Mouse (Mus musculus) embryonic facial prominence, embryonic 15.5 days (tissue): ENCODE results near the gene Mrpl58. TPM values are rescaled to one million over a fixed set of nuclear protein-coding genes. Genes with fewer than 3 reads are reported as not detected.

Experiments used
- ATAC-seq: fragments of 200-750 bp; cut with Nextera tagmentation; 2 replicates; pipeline ENCODE4 v1.8.0; 2017; ENCODE audit warnings: low read depth, moderate TSS enrichment; ENCODE audit not compliant: insufficient number of reproducible peaks, low FRiP score, low TSS enrichment
- H3K27ac ChIP-seq: fragments of 300-500 bp; sonication (generic); replicated peaks from 2 replicates; pipeline ENCODE4 v1.5.1; 2015; ENCODE audit warnings: mild to moderate bottlenecking, inconsistent platforms
- H3K27me3 ChIP-seq: fragments of 300-500 bp; sonication (generic); 2 replicates; pipeline ENCODE4 v1.6.1; 2015; ENCODE audit warnings: inconsistent platforms
- H3K36me3 ChIP-seq: fragments of 300-500 bp; sonication (generic); 2 replicates; pipeline ENCODE4 v1.6.1; 2015; ENCODE audit warnings: mild to moderate bottlenecking, inconsistent platforms
- H3K4me1 ChIP-seq: fragments of 300-500 bp; sonication (generic); 2 replicates; pipeline ENCODE4 v1.6.1; 2015; ENCODE audit warnings: inconsistent platforms
- H3K4me2 ChIP-seq: fragments of 300-500 bp; sonication (generic); replicated peaks from 2 replicates; pipeline ENCODE4 v1.6.1; 2015; ENCODE audit warnings: mild to moderate bottlenecking, inconsistent platforms
- H3K4me3 ChIP-seq: fragments of 300-500 bp; sonication (generic); replicated peaks from 2 replicates; pipeline ENCODE4 v1.5.1; 2015; ENCODE audit warnings: mild to moderate bottlenecking, inconsistent platforms
- H3K9ac ChIP-seq: fragments of 300-500 bp; sonication (generic); 2 replicates; pipeline ENCODE4 v1.6.1; 2015; ENCODE audit warnings: inconsistent platforms
- H3K9me3 ChIP-seq: fragments of 300-500 bp; sonication (generic); replicated peaks from 2 replicates; pipeline ENCODE4 v1.6.1; 2016; ENCODE audit warnings: inconsistent platforms
- WGBS: fragments of 180-500 bp; shearing (Covaris S2); methylation state at CpG from one replicate; pipeline ENCODE4 v1.1.7; 2015; 5-methylcytosine and 5-hydroxymethylcytosine counted together
- polyA plus RNA-seq: library from polyadenylated mRNA; unstranded; fragments of >200 nt; fragmentation: Nextera tagmentation; extraction: Ambion mirVana; gene quantifications from 2 replicates; pipeline ENCODE4 v1.2.1, GENCODE M21; 2015

The Mrpl58 gene
- polyA plus RNA-seq, 1 experiment from 2014 or later = 169 TPM

DNA sequence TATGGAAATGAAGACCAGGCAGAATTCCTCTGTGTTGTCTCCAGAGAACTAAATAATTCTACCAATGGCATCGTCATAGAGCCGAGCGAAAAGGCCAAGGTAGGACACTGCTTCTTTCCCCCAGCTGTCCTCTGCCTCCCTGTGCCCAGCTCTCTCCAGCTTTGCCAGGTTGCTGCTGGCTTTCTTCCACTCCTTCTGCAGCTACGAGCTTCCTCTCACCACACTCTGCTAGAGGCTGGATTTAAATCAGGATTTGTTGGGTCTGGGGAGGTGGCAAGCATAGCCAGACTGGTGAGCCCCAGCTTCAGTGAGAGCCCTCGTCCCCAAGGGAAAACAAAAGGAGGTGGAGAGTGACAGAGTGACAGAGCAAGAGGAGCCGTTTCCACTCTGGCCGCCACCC is 25.8 kb downstream of the Mrpl58 start:
- Histone ChIP-seq H3K4me2 (no peak overlapping the region), H3K4me1 (peaks cover 10% of the 10 kb centered on the region; the same call in 1 of the 2 replicates), H3K36me3 (peaks cover 61% of the 10 kb centered on the region), H3K4me3 (no peak overlapping the region), H3K9ac (no peak overlapping the region), H3K9me3 (no peaks in the 10 kb centered on the region), H3K27me3 (no peaks in the 10 kb centered on the region), H3K27ac (no peak overlapping the region)
- 88% methylated on average over 7 of the region's 7 CpGs for WGBS
- no peak for ATAC-seq

GRCm38 (mm10) chr11:115430561-115430960 is 27.0 kb downstream of the Mrpl58 start:
- peaks cover 50% of the 10 kb centered on the region for H3K36me3 ChIP-seq
- no peak overlapping the region for H3K27ac ChIP-seq
- H3K9me3 ChIP-seq = no peaks in the 10 kb centered on the region
- H3K4me1 ChIP-seq = peaks cover 15% of the 10 kb centered on the region
- no peak for ATAC-seq
- WGBS = 80% methylated on average over 6 of the region's 6 CpGs
- H3K4me2 ChIP-seq = no peak overlapping the region
- no peak overlapping the region for H3K4me3 ChIP-seq
- H3K27me3 ChIP-seq = no peaks in the 10 kb centered on the region
- H3K9ac ChIP-seq = no peak overlapping the region

DNA sequence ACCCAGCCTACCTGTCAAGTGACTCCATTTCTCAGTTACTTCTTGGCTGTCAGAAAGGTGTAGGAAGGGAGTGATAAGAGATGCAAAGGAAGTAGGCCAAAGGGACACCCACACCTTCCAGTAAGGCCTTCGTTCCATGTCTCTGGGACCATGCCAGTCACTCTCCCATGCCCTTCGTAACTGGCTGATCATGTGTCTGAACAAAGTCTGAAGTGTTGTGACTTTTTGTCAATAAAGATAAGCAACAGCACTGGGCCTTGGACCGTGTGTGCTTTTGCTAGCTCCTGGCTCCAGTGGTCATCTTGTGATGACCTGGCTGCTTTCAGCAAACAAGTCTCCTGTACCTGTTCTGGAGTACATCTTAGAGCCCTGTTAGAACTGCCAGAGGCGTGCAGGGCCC is 29.3 kb downstream of the Mrpl58 start:
- 79% methylated on average over 4 of the region's 4 CpGs for WGBS
- no peak overlapping the region for H3K4me2 ChIP-seq
- H3K27me3 ChIP-seq = no peaks in the 10 kb centered on the region
- H3K4me1 ChIP-seq = peaks cover 17% of the 10 kb centered on the region
- H3K36me3 ChIP-seq = peaks cover 39% of the 10 kb centered on the region
- no peak for ATAC-seq
- H3K27ac ChIP-seq = no peak overlapping the region
- no peak overlapping the region for H3K4me3 ChIP-seq
- no peak overlapping the region for H3K9ac ChIP-seq
- no peaks in the 10 kb centered on the region for H3K9me3 ChIP-seq

- peaks cover 14% of the 10 kb centered on the region for H3K4me1 ChIP-seq
- no peak overlapping the region for H3K4me3 ChIP-seq
- 81% methylated on average over 6 of the region's 6 CpGs for WGBS
- H3K9me3 ChIP-seq = no peaks in the 10 kb centered on the region
- H3K36me3 ChIP-seq = peaks cover 39% of the 10 kb centered on the region
- H3K27me3 ChIP-seq = no peaks in the 10 kb centered on the region
- H3K27ac ChIP-seq = no peak overlapping the region
- H3K9ac ChIP-seq = no peak overlapping the region
- H3K4me2 ChIP-seq = no peak overlapping the region
- no peak for ATAC-seq
Measured at GRCm38 (mm10) chr11:115433342-115433741, 29.8 kb downstream of the Mrpl58 start.

DNA sequence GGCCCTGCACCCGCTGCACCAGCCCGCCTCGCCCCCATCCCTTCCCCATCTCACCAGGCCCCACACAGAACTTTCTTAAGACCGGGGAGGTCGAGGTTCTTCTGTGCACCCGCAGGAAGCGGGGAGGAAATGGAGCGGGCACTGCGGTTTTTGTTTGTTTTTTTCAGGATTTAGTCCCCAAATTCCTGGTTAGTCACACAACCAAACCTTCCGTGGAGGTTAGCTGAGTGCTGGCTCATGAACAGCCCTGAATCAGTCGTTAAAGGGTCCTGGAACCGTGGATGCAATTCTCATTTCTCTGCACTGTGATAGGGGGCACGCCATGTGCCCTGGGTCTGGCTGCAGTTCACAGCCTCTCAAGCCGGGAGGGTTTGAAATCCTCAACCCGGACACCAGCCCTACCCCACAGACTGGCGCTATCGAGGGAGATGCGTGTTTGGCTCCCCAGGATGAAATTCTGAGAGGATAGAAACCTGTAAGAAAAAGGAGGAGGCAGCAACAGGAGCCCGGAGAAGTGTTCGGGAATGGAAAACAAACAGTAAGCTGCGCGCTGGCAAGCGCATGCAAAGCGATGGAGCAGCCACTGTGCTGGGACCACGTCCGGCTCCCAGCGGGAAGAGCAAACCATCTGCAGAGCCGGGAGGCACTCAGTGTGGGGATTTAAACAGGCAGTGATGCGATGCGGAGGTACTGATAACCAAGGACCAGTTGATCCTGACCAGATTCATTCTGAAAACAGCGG is 32.2 kb downstream of the Mrpl58 start:
- Histone ChIP-seq H3K36me3 (peaks cover 22% of the 10 kb centered on the region), H3K27me3 (no peaks in the 10 kb centered on the region), H3K4me3 (peak overlapping the region; percentile 32), H3K9me3 (no peaks in the 10 kb centered on the region), H3K9ac (peak overlapping the region; percentile 15; the same call in 1 of the 2 replicates), H3K27ac (no peak overlapping the region), H3K4me2 (peak overlapping the region; percentile 57), H3K4me1 (peaks cover 14% of the 10 kb centered on the region)
- ATAC-seq = no peak
- WGBS = 4% methylated on average over 31 of the region's 31 CpGs

DNA sequence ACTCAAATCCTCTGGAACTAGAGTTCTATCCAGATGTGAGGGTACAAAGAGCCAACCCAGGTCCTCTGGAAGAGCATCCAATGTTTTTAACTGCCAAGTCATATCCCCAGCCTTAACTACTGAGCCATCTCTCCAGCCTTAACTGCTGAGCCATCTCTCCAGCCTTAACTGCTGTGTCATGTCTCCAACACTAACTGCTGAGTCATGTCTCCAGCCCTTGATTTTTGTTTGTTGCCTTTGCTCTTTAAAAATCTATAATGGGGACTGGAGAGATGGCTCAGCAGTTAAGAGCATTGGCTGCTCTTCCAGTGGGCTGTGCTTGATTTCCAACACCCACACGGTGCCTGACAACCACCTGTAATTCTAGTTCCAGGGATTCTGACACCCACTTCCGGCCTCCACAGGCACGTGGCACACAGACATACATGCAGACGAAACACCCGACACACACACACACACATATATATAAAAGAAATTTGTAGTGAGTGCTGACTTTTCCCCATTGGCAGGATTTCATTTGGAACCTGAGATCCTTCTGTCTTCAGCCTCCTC is 34.1 kb downstream of the Mrpl58 start:
- Histone ChIP-seq H3K27me3 (no peaks in the 10 kb centered on the region), H3K4me1 (peaks cover 20% of the 10 kb centered on the region), H3K36me3 (peaks cover 4% of the 10 kb centered on the region; the same call in 1 of the 2 replicates), H3K4me2 (no peak overlapping the region), H3K4me3 (no peak overlapping the region), H3K9me3 (no peaks in the 10 kb centered on the region), H3K9ac (no peak overlapping the region), H3K27ac (no peak overlapping the region)
- ATAC-seq = no peak
- 63% methylated on average over 5 of the region's 5 CpGs for WGBS

- no peak overlapping the region for H3K4me3 ChIP-seq
- WGBS = 83% methylated on average over 3 of the region's 3 CpGs
- peaks cover 20% of the 10 kb centered on the region for H3K4me1 ChIP-seq
- H3K36me3 ChIP-seq = no peaks in the 10 kb centered on the region
- H3K9me3 ChIP-seq = no peaks in the 10 kb centered on the region
- no peak overlapping the region for H3K4me2 ChIP-seq
- ATAC-seq = no peak
- H3K27ac ChIP-seq = no peak overlapping the region
- H3K27me3 ChIP-seq = no peaks in the 10 kb centered on the region
- no peak overlapping the region for H3K9ac ChIP-seq
Measured at GRCm38 (mm10) chr11:115439326-115439725, 35.8 kb downstream of the Mrpl58 start.

GRCm38 (mm10) chr11:115439906-115440595 is 36.5 kb downstream of the Mrpl58 start, which contains the start of gene Trim80:
Gene Trim80 (plus strand): TSS chr11:115440545.
- H3K9me3 ChIP-seq = no peaks in the 10 kb centered on the region
- no peak within 1 kb of the TSS for H3K27ac ChIP-seq
- H3K36me3 ChIP-seq = no peaks in the 10 kb centered on the region
- H3K4me1 ChIP-seq = peaks cover 20% of the 10 kb centered on the region
- H3K27me3 ChIP-seq = no peaks in the 10 kb centered on the region
- H3K4me2 ChIP-seq = no peak within 1 kb of the TSS
- ATAC-seq = no peak
- no peak within 1 kb of the TSS for H3K9ac ChIP-seq
- 93% methylated on average over 9 of the region's 9 CpGs for WGBS
- H3K4me3 ChIP-seq = no peak within 1 kb of the TSS

DNA sequence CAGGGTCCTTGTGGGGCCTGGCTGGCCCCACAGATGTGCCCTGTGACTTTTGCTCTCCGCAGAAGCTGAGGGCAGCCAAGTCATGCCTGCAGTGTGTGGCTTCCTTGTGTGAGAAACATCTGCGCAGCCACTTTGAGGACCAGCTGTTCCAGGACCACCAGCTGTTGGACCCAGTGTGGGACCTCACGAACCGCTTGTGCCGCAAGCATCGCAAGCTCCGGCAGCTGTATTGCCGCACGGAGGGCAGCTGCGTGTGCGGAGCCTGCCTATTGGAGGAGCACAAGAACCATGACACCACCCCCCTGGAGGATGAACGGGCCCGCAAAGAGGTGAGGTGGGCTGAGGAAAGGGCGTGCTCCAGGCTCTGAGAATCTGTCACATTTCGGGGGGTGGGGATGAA is 37.9 kb downstream of the Mrpl58 start:
- H3K4me1 ChIP-seq = peaks cover 6% of the 10 kb centered on the region
- H3K36me3 ChIP-seq = no peaks in the 10 kb centered on the region
- no peaks in the 10 kb centered on the region for H3K9me3 ChIP-seq
- no peak overlapping the region for H3K4me3 ChIP-seq
- WGBS = 42% methylated on average over 15 of the region's 15 CpGs
- no peak overlapping the region for H3K27ac ChIP-seq
- no peak overlapping the region for H3K4me2 ChIP-seq
- H3K9ac ChIP-seq = no peak overlapping the region
- 0 out of 2 replicates have a peak, but pooled peaks have one; percentile 29 for ATAC-seq
- H3K27me3 ChIP-seq = no peaks in the 10 kb centered on the region

GRCm38 (mm10) chr11:115446906-115447305 is 43.4 kb downstream of the Mrpl58 start:
- ATAC-seq = no peak
- no peak overlapping the region for H3K27ac ChIP-seq
- no peaks in the 10 kb centered on the region for H3K9me3 ChIP-seq
- 58% methylated on average over 3 of the region's 3 CpGs for WGBS
- no peak overlapping the region for H3K9ac ChIP-seq
- H3K4me1 ChIP-seq = no peaks in the 10 kb centered on the region
- no peak overlapping the region for H3K4me3 ChIP-seq
- H3K4me2 ChIP-seq = no peak overlapping the region
- no peaks in the 10 kb centered on the region for H3K27me3 ChIP-seq
- H3K36me3 ChIP-seq = no peaks in the 10 kb centered on the region

GRCm38 (mm10) chr11:115447321-115447885 is 43.9 kb downstream of the Mrpl58 start:
- Histone ChIP-seq H3K27ac (no peak overlapping the region), H3K36me3 (no peaks in the 10 kb centered on the region), H3K9me3 (no peaks in the 10 kb centered on the region), H3K27me3 (no peaks in the 10 kb centered on the region), H3K9ac (no peak overlapping the region), H3K4me2 (no peak overlapping the region), H3K4me3 (no peak overlapping the region), H3K4me1 (no peaks in the 10 kb centered on the region)
- ATAC-seq = 0 out of 2 replicates have a peak, but pooled peaks have one; percentile 40
- WGBS = 81% methylated on average over 11 of the region's 11 CpGs
